Mouse (Mus musculus): ENCODE measurements around the gene Dusp28. TPM values are rescaled to one million over a fixed set of nuclear protein-coding genes. Genes with fewer than 3 reads are reported as not detected.

The Dusp28 gene
- polyA plus RNA-seq, 1 experiment, result 0.76 TPM

DNA sequence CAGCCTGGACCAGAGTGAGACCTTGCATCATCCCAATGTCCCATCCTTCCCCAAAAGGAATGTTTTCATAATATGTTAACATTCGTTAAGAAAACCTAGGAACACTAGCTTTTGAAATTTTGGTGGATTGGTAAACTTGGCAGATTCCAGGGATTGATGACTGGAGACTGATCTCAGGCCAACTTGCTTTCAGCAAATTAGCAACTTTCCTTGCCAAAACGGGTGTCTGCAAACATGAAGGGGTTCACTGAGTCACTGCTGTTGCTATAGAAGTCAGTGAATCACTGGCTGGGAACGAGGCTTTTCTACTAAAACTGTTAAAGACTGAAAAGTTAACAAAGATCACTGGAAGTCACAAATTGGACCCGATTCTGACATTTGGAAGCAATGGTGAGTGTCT lies 3.2 kb upstream of the Dusp28 start:
- H3K27me3 ChIP-seq (ENCODE audit: control insufficient read depth, insufficient read depth, low read length, poor library complexity, severe bottlenecking), result no peaks in the 10 kb centered on the region
- H3K9me3 ChIP-seq (replicated peaks; ENCODE audit: control insufficient read depth, insufficient read depth, low read length, poor library complexity, severe bottlenecking), result no peaks in the 10 kb centered on the region
- no peak overlapping the region for H3K9ac ChIP-seq (ENCODE audit: low read depth, poor library complexity, severe bottlenecking)
- no peak overlapping the region for H3K27ac ChIP-seq (ENCODE audit: insufficient read depth, low read length)
- H3K4me1 ChIP-seq (ENCODE audit: control insufficient read depth, insufficient read depth, low read length), result no peaks in the 10 kb centered on the region
- TF ChIP-seq CTCF (IDR thresholded peaks at IDR 0.05; ENCODE audit: low read depth, low read length) (no peak), POLR2A (IDR thresholded peaks at IDR 0.05; ENCODE audit: insufficient read depth, low read length) (no peak), EP300 (IDR thresholded peaks at IDR 0.05; ENCODE audit: insufficient read depth, low read depth, low read length) (no peak)
- H3K4me3 ChIP-seq (ENCODE audit: low read depth, low read length), result no peak overlapping the region
- H3K36me3 ChIP-seq (ENCODE audit: control insufficient read depth, insufficient read depth, low read length, poor library complexity, severe bottlenecking), result no peaks in the 10 kb centered on the region

DNA sequence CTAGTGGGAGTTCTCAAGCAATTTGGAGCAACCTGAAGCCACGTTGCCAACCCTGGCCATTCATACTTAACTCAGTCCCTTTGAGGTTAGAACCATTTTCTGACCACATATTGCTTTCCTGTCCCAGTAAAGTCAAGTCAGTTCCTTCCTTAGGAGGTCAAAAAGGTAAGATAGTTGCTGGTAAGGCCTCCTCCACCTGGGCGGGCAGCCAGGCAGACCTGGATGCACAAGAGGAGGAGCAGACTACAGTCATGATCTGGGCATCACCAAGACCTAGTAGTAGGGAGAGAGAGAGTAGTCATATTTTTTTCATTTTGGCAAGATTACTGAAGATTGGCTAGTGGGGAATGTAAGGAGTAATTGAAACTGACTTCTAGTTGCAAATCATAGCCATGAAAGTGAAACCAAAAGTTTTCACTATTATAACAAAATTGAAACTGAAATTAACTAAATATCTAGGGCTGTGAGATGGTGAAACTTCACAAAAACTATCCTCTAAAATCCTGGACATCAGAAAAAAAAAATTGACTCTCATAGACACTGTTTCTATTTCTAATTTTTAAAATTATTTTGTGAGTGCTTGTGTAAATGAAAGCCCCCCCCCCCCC lies 974 bp upstream of the Dusp28 start:
- Histone ChIP-seq H3K27ac (ENCODE audit: insufficient read depth, low read length) (no peak overlapping the region), H3K4me3 (ENCODE audit: low read depth, low read length) (no peak overlapping the region), H3K9me3 (replicated peaks; ENCODE audit: control insufficient read depth, insufficient read depth, low read length, poor library complexity, severe bottlenecking) (no peaks in the 10 kb centered on the region), H3K36me3 (ENCODE audit: control insufficient read depth, insufficient read depth, low read length, poor library complexity, severe bottlenecking) (no peaks in the 10 kb centered on the region), H3K4me1 (ENCODE audit: control insufficient read depth, insufficient read depth, low read length) (no peaks in the 10 kb centered on the region), H3K9ac (ENCODE audit: low read depth, poor library complexity, severe bottlenecking) (no peak overlapping the region), H3K27me3 (ENCODE audit: control insufficient read depth, insufficient read depth, low read length, poor library complexity, severe bottlenecking) (no peaks in the 10 kb centered on the region)
- TF ChIP-seq POLR2A (IDR thresholded peaks at IDR 0.05; ENCODE audit: insufficient read depth, low read length) (no peak), CTCF (IDR thresholded peaks at IDR 0.05; ENCODE audit: low read depth, low read length) (no peak), EP300 (IDR thresholded peaks at IDR 0.05; ENCODE audit: insufficient read depth, low read depth, low read length) (no peak)

DNA sequence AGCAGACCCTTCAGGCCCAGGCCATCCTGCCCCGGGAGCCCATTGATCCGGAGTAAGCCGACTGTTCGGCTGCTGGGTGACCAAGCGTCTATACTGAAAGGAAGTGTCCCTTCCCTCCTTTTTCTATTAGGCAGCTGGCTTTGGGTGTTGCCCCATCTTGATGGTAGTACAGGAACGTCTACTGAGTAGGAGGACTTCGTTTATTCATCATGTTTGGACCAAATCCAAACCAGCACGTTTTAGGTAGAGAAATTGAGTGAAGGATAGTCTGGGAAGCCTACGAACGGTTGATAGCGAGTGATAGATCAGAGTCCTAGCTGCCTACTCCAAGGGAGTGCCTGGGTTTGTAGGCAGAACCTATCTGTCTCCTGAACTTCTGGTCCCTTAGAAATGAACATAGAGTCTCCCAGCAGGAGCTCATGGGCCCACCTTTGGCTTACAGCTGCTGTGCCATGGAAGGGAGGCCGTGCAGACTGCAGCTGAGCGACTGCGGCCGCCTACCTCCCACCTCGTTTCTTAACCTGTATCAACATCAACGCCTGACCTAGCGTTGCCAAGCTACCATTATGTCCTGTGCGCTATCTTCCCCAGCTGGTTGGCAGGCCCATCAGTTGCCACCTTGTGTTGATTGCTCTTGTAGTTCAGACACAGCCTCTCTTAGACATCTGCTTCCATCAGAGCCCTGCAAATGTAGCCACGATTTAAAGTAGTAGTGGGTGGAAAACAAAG lies 1.0 kb downstream of the Dusp28 start:
- Histone ChIP-seq H3K4me3 (ENCODE audit: low read depth, low read length) (peak overlapping the region; percentile 68), H3K9ac (ENCODE audit: low read depth, poor library complexity, severe bottlenecking) (peak overlapping the region; percentile 89), H3K27ac (ENCODE audit: insufficient read depth, low read length) (no peak overlapping the region), H3K4me1 (ENCODE audit: control insufficient read depth, insufficient read depth, low read length) (no peaks in the 10 kb centered on the region), H3K27me3 (ENCODE audit: control insufficient read depth, insufficient read depth, low read length, poor library complexity, severe bottlenecking) (no peaks in the 10 kb centered on the region), H3K36me3 (ENCODE audit: control insufficient read depth, insufficient read depth, low read length, poor library complexity, severe bottlenecking) (no peaks in the 10 kb centered on the region), H3K9me3 (replicated peaks; ENCODE audit: control insufficient read depth, insufficient read depth, low read length, poor library complexity, severe bottlenecking) (no peaks in the 10 kb centered on the region)
- no peak for TF ChIP-seq POLR2A (IDR thresholded peaks at IDR 0.05; ENCODE audit: insufficient read depth, low read length)
- TF ChIP-seq EP300 (IDR thresholded peaks at IDR 0.05; ENCODE audit: insufficient read depth, low read depth, low read length), result no peak
- TF ChIP-seq CTCF (IDR thresholded peaks at IDR 0.05; ENCODE audit: low read depth, low read length), result no peak

DNA sequence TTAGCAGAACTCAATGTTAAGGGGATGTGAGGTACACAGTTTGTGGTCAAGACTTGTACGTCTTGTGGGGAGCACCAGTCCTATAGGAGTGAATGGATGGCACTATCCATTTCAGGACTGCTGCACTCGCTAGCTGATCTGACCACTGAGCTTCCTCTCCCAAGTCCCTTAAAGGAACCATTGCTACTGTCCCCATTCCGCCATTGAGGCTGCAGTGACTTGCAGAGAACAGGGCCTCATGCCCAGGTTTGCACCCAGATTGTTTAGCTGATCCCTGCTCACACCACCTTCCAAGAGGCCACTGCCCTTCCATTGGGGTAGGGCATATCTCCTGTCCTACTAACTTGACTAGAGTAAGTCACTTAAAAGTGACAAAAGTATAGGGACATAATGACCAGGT lies 1.9 kb downstream of the Dusp28 start:
- TF ChIP-seq POLR2A (IDR thresholded peaks at IDR 0.05; ENCODE audit: insufficient read depth, low read length) (no peak), CTCF (IDR thresholded peaks at IDR 0.05; ENCODE audit: low read depth, low read length) (no peak), EP300 (IDR thresholded peaks at IDR 0.05; ENCODE audit: insufficient read depth, low read depth, low read length) (no peak)
- Histone ChIP-seq H3K4me1 (ENCODE audit: control insufficient read depth, insufficient read depth, low read length) (no peaks in the 10 kb centered on the region), H3K9me3 (replicated peaks; ENCODE audit: control insufficient read depth, insufficient read depth, low read length, poor library complexity, severe bottlenecking) (no peaks in the 10 kb centered on the region), H3K36me3 (ENCODE audit: control insufficient read depth, insufficient read depth, low read length, poor library complexity, severe bottlenecking) (no peaks in the 10 kb centered on the region), H3K9ac (ENCODE audit: low read depth, poor library complexity, severe bottlenecking) (no peak overlapping the region), H3K27me3 (ENCODE audit: control insufficient read depth, insufficient read depth, low read length, poor library complexity, severe bottlenecking) (no peaks in the 10 kb centered on the region), H3K4me3 (ENCODE audit: low read depth, low read length) (no peak overlapping the region), H3K27ac (ENCODE audit: insufficient read depth, low read length) (no peak overlapping the region)

DNA sequence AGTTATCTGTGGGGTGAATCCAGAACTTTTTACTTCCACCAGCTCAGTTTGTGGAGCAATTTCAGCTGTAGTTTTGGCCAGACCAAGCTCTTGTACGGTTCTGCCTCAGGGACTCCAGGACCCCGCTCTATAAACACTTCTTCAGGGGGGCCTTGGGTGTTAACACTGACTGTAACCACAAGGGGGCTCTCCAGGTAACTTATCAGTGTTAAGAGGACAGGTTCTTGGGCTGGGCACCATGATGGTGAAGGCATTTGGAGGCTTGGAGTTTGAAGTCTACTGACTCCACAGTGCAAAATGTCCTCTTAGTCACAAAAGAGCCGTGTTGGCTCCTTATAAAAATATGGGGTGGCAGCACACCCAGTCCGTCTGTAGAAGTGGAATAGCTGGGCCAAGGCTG lies 2.3 kb downstream of the Dusp28 start:
- no peaks in the 10 kb centered on the region for H3K4me1 ChIP-seq (ENCODE audit: control insufficient read depth, insufficient read depth, low read length)

DNA sequence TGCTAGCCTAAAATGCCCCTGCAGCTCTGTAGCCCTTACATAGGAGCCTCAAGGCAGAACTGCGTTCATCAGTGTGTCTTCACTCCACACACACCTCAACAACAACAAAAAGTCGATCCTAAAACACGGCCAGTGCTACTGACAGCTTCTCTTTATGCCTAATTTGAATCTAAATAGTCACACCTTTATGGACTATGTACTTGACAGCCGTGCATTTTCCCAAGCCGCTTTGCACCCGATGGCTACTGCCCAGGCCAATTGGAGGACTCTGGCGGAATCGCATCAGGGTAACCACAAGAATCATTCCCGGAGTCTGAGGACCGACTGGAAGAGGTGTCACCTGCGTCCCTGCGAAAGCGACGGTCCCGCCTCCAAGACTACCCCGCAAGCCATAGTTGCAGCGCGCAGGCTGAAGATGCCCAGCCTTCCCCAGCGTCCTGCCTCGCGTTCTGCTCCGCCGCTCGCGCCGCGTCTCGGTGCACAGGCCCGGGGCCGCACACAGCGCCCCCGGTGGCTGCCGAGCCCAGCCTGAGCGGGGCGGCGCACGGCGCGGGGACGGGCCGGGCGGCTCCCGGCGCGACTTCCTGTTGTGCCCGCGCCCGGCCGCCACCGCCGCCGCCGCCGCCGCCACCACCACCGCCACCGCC lies 3.6 kb downstream of the Dusp28 start, which contains the start of gene Rnpepl1:
Gene Rnpepl1, plus strand, starts transcription at position 545 of the 647 bp plus-strand sequence.
- H3K4me1 ChIP-seq (ENCODE audit: control insufficient read depth, insufficient read depth, low read length), result no peaks in the 10 kb centered on the region
- no peak for TF ChIP-seq POLR2A (IDR thresholded peaks at IDR 0.05; ENCODE audit: insufficient read depth, low read length)
- peak; percentile 37 for TF ChIP-seq CTCF (IDR thresholded peaks at IDR 0.05; ENCODE audit: low read depth, low read length)
- no peak for TF ChIP-seq EP300 (IDR thresholded peaks at IDR 0.05; ENCODE audit: insufficient read depth, low read depth, low read length)

More for the DNA sequence above, 2.3 kb downstream of the Dusp28 start:
- no peak overlapping the region for H3K27ac ChIP-seq (ENCODE audit: insufficient read depth, low read length)
- H3K4me3 ChIP-seq (ENCODE audit: low read depth, low read length), result no peak overlapping the region
- no peaks in the 10 kb centered on the region for H3K27me3 ChIP-seq (ENCODE audit: control insufficient read depth, insufficient read depth, low read length, poor library complexity, severe bottlenecking)
- H3K36me3 ChIP-seq (ENCODE audit: control insufficient read depth, insufficient read depth, low read length, poor library complexity, severe bottlenecking), result no peaks in the 10 kb centered on the region
- H3K9ac ChIP-seq (ENCODE audit: low read depth, poor library complexity, severe bottlenecking), result no peak overlapping the region
- TF ChIP-seq EP300 (IDR thresholded peaks at IDR 0.05; ENCODE audit: insufficient read depth, low read depth, low read length) (no peak), CTCF (IDR thresholded peaks at IDR 0.05; ENCODE audit: low read depth, low read length) (no peak), POLR2A (IDR thresholded peaks at IDR 0.05; ENCODE audit: insufficient read depth, low read length) (no peak)
- H3K9me3 ChIP-seq (replicated peaks; ENCODE audit: control insufficient read depth, insufficient read depth, low read length, poor library complexity, severe bottlenecking), result no peaks in the 10 kb centered on the region

More for the DNA sequence above, 3.6 kb downstream of the Dusp28 start, which contains the start of gene Rnpepl1:
- Histone ChIP-seq H3K9me3 (replicated peaks; ENCODE audit: control insufficient read depth, insufficient read depth, low read length, poor library complexity, severe bottlenecking) (no peaks in the 10 kb centered on the region), H3K27ac (ENCODE audit: insufficient read depth, low read length) (no peak within 1 kb of the TSS), H3K27me3 (ENCODE audit: control insufficient read depth, insufficient read depth, low read length, poor library complexity, severe bottlenecking) (no peaks in the 10 kb centered on the region), H3K36me3 (ENCODE audit: control insufficient read depth, insufficient read depth, low read length, poor library complexity, severe bottlenecking) (no peaks in the 10 kb centered on the region), H3K9ac (ENCODE audit: low read depth, poor library complexity, severe bottlenecking) (peak within 1 kb of the TSS; percentile 89), H3K4me3 (ENCODE audit: low read depth, low read length) (peak within 1 kb of the TSS; percentile 81)
